Mouse (Mus musculus) embryonic facial prominence, embryonic 14.5 days (tissue): ENCODE results near the gene Ncoa1. TPM values are rescaled to one million over a fixed set of nuclear protein-coding genes. Genes with fewer than 3 reads are reported as not detected.

Experiments used
- ATAC-seq: fragments of 200-750 bp; cut with Nextera tagmentation; 2 replicates; pipeline ENCODE4 v1.8.0; 2017; ENCODE audit warnings: low read depth, moderate number of reproducible peaks, moderate TSS enrichment
- DNase-seq: peaks from one replicate; pipeline ENCODE4 v3.0.0-alpha.2; 2015; ENCODE audit warnings: low spot score
- H3K27ac ChIP-seq: fragments of 300-500 bp; sonication (generic); replicated peaks from 2 replicates; pipeline ENCODE4 v1.5.1; 2014; ENCODE audit warnings: low read depth, mild to moderate bottlenecking, low read length, moderate library complexity
- H3K27me3 ChIP-seq: fragments of 300-500 bp; sonication (generic); replicated peaks from 2 replicates; pipeline ENCODE4 v1.6.1; 2014; ENCODE audit warnings: low read length; ENCODE audit not compliant: control insufficient read depth, insufficient read depth
- H3K36me3 ChIP-seq: fragments of 300-500 bp; sonication (generic); 2 replicates; pipeline ENCODE4 v1.6.1; 2014; ENCODE audit warnings: low read length, mixed read lengths; ENCODE audit not compliant: control insufficient read depth, insufficient read depth
- H3K4me1 ChIP-seq: fragments of 300-500 bp; sonication (generic); 2 replicates; pipeline ENCODE4 v1.6.1; 2014; ENCODE audit warnings: antibody characterized with exemption, low read length; ENCODE audit not compliant: control insufficient read depth, insufficient read depth
- H3K4me2 ChIP-seq: fragments of 300-500 bp; sonication (generic); 2 replicates; pipeline ENCODE4 v1.6.1; 2014; ENCODE audit warnings: low read depth, mild to moderate bottlenecking, low read length, moderate library complexity, mixed read lengths
- H3K4me3 ChIP-seq: fragments of 300-500 bp; sonication (generic); 2 replicates; pipeline ENCODE4 v1.5.1; 2014; ENCODE audit warnings: low read depth, mild to moderate bottlenecking, low read length
- H3K9ac ChIP-seq: fragments of 300-500 bp; sonication (generic); 2 replicates; pipeline ENCODE4 v1.6.1; 2014; ENCODE audit warnings: low read depth, mild to moderate bottlenecking, low read length, moderate library complexity, mixed read lengths
- H3K9me3 ChIP-seq: fragments of 300-500 bp; sonication (generic); 2 replicates; pipeline ENCODE4 v1.6.1; 2016; ENCODE audit warnings: low read length; ENCODE audit not compliant: control insufficient read depth
- whole genome bisulfite sequencing: fragments of 180-500 bp; shearing (Covaris S2); extraction: QIAGEN DNeasy Blood & Tissue Kit; methylation state at CpG from one replicate; pipeline ENCODE4 v1.1.7; 2014; 5-methylcytosine and 5-hydroxymethylcytosine counted together
- polyA plus RNA-seq: library from polyadenylated mRNA; unstranded; fragments of >200 nt; fragmentation: Nextera tagmentation; extraction: Ambion mirVana; gene quantifications from 2 replicates; pipeline ENCODE4 v1.2.1, GENCODE M21; 2014

The Ncoa1 gene
- polyA plus RNA-seq, 1 experiment from 2014 or later, result 21.0 TPM

- H3K27ac ChIP-seq, result no peak overlapping the region
- no peak overlapping the region for H3K4me2 ChIP-seq
- H3K9ac ChIP-seq, result no peak overlapping the region
- no peaks in the 10 kb centered on the region for H3K27me3 ChIP-seq
- DNase-seq (no peak), ATAC-seq (no peak)
- 90% methylated on average over 11 of the region's 11 CpGs for WGBS
- peaks cover 66% of the 10 kb centered on the region for H3K36me3 ChIP-seq
- no peaks in the 10 kb centered on the region for H3K4me1 ChIP-seq
- no peaks in the 10 kb centered on the region for H3K9me3 ChIP-seq
- no peak overlapping the region for H3K4me3 ChIP-seq
Observed at GRCm38 (mm10) chr12:4199271-4199670, 277.7 kb downstream of the Ncoa1 start.

- H3K27ac ChIP-seq, result no peak overlapping the region
- 83% methylated on average over 4 of the region's 4 CpGs for WGBS
- H3K9ac ChIP-seq, result no peak overlapping the region
- H3K9me3 ChIP-seq, result no peaks in the 10 kb centered on the region
- no peaks in the 10 kb centered on the region for H3K27me3 ChIP-seq
- no peak overlapping the region for H3K4me3 ChIP-seq
- DNase-seq (no peak), ATAC-seq (no peak)
- peaks cover 62% of the 10 kb centered on the region for H3K36me3 ChIP-seq
- peaks cover 3% of the 10 kb centered on the region; the same call in 1 of the 2 replicates for H3K4me1 ChIP-seq
- no peak overlapping the region for H3K4me2 ChIP-seq
Observed at GRCm38 (mm10) chr12:4198702-4199101, 278.3 kb downstream of the Ncoa1 start.

Other genes with a start within 250 kb of the Ncoa1 start
- gene Ptrhd1, start 243.2 kb downstream of the Ncoa1 start, polyA plus RNA-seq, result 5.1 and 5.6 TPM in 2 replicates
- 11.8 and 11.9 TPM in 2 replicates for gene Cenpo, start 242.9 kb downstream of the Ncoa1 start, polyA plus RNA-seq
- 43.6 and 44.0 TPM in 2 replicates for gene Itsn2, start 115.5 kb upstream of the Ncoa1 start, polyA plus RNA-seq
- not detected in 2 replicates for gene Gm3625, start 115.7 kb upstream of the Ncoa1 start, polyA plus RNA-seq